Mouse (Mus musculus): ENCODE results near the gene 4930522H14Rik.

The 4930522H14Rik gene

GRCm38 (mm10) chr4:109475577-109476553 lies 55.2 kb downstream of the 4930522H14Rik start:
- DNase-seq (ENCODE audit: low spot score) = peak; percentile 37

GRCm38 (mm10) chr4:109475078-109475477 lies 56.0 kb downstream of the 4930522H14Rik start:
- no peak for DNase-seq (ENCODE audit: low spot score)

GRCm38 (mm10) chr4:109472566-109472965 lies 58.5 kb downstream of the 4930522H14Rik start:
- no peak for DNase-seq (ENCODE audit: low spot score)

- no peak for DNase-seq (ENCODE audit: low spot score)
These were observed 59.5 kb downstream of the 4930522H14Rik start for GRCm38 (mm10) chr4:109471606-109472005.

- no peak for DNase-seq (ENCODE audit: low spot score)
These were observed 63.4 kb downstream of the 4930522H14Rik start for GRCm38 (mm10) chr4:109467687-109468086.

GRCm38 (mm10) chr4:109463892-109464291 lies 67.2 kb downstream of the 4930522H14Rik start:
- no peak for DNase-seq (ENCODE audit: low spot score)

GRCm38 (mm10) chr4:109460421-109461179 lies 70.5 kb downstream of the 4930522H14Rik start:
- no peak for DNase-seq (ENCODE audit: low spot score)

GRCm38 (mm10) chr4:109456821-109457220 lies 74.3 kb downstream of the 4930522H14Rik start:
- DNase-seq (ENCODE audit: low spot score) = no peak
